Mouse (Mus musculus) testis, adult 2 months (tissue): ENCODE measurements around the gene Gm3409. TPM values are rescaled to one million over a fixed set of nuclear protein-coding genes. Genes with fewer than 3 reads are reported as not detected.
A peak's percentile ranks its signal among the peaks of the same experiment; 100 is the strongest.
"Not testable (repeated sequence)": the region's sequence is repeated elsewhere in the genome, so short reads cannot be mapped to it uniquely, and the experiment has no call there.

Source experiments
- H3K27ac ChIP-seq: fragments of 200-500 bp; 2 replicates; pipeline ENCODE4 v1.5.1; 2012; ENCODE audit warnings: low read depth, low read length; ENCODE audit not compliant: control insufficient read depth, insufficient read depth
- H3K27me3 ChIP-seq: fragments of 200-500 bp; 2 replicates; pipeline ENCODE4 v1.6.1; 2012; ENCODE audit warnings: mild to moderate bottlenecking, low read length, moderate library complexity; ENCODE audit not compliant: control insufficient read depth, insufficient read depth
- H3K36me3 ChIP-seq: fragments of 200-500 bp; 2 replicates; pipeline ENCODE4 v1.6.1; 2012; ENCODE audit warnings: mild to moderate bottlenecking, low read length; ENCODE audit not compliant: control insufficient read depth, insufficient read depth
- H3K4me1 ChIP-seq: fragments of 200-500 bp; 2 replicates; pipeline ENCODE4 v1.6.1; 2012; ENCODE audit warnings: low read length; ENCODE audit not compliant: control insufficient read depth, insufficient read depth
- H3K4me3 ChIP-seq: fragments of 200-500 bp; 2 replicates; pipeline ENCODE4 v1.5.1; 2012; ENCODE audit warnings: low read depth, mild to moderate bottlenecking, low read length, moderate library complexity, mixed read lengths; ENCODE audit not compliant: control insufficient read depth
- CTCF ChIP-seq: fragments of 200-500 bp; IDR thresholded peaks from 2 replicates; pipeline ENCODE4 v1.5.1; 2012; ENCODE audit warnings: low read depth, mild to moderate bottlenecking, inconsistent platforms, low read length, moderate library complexity; ENCODE audit not compliant: control insufficient read depth, insufficient read depth, insufficient replicate concordance
- POLR2A ChIP-seq: fragments of 200-500 bp; IDR thresholded peaks from 2 replicates; pipeline ENCODE4 v1.6.1; 2012; ENCODE audit warnings: low read depth, mild to moderate bottlenecking, inconsistent platforms, low read length, moderate library complexity; ENCODE audit not compliant: control insufficient read depth
- polyA plus RNA-seq: library from polyadenylated mRNA; depleted of rRNA; stranded (reverse); fragments of >200 nt; gene quantifications from 2 replicates; pipeline ENCODE4 v1.2.3, GENCODE M21; 2012; rRNA removed

The Gm3409 gene
- polyA plus RNA-seq, 1 experiment = 25.7 TPM

DNA sequence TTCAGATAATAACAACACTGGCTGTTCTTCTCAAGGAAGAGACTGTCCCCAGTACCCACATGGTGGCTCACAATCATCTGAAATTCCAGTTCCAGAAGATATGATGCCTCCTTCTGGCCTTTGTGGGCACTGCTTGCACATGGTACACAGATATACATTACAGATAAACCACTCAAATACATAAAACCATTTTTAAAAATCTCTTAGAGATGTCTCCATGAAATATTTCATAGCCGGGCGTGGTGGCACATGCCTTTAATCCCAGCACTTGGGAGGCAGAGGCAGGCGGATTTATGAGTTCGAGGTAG lies 35.2 kb downstream of the Gm3409 start:
- not testable (repeated sequence) for H3K27me3 ChIP-seq, H3K27ac ChIP-seq, H3K36me3 ChIP-seq, H3K4me1 ChIP-seq, H3K4me3 ChIP-seq

DNA sequence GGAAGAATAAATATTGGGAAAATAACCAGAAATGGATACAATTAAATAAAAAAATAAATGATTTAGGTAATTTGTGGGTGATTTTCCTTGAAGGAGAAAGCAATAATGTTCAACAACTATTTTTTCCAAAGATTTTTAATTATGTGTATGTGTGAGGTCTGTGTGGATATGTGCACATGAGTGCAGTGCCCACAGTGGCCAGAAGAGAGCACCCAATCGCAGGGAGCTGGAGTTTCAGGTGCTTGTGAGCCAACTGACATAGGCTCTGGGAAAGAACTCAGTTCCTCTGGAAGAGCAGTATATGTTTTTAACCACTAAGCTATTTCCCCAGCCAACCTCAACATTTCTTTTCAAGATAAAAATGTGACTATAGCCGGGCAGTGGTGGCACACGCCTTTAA lies 39.2 kb downstream of the Gm3409 start:
- Histone ChIP-seq H3K36me3 (no peaks in the 10 kb centered on the region), H3K4me1 (no peaks in the 10 kb centered on the region), H3K27me3 (no peaks in the 10 kb centered on the region), H3K27ac (no peak overlapping the region), H3K4me3 (no peak overlapping the region)
- no peak for TF ChIP-seq POLR2A
- no peak; the same call in 1 of the 2 replicates for TF ChIP-seq CTCF

GRCm38 (mm10) chr5:146584156-146584477 lies 46.7 kb downstream of the Gm3409 start:
- H3K4me1 ChIP-seq = peaks cover 13% of the 10 kb centered on the region
- H3K27me3 ChIP-seq = peaks cover 2% of the 10 kb centered on the region
- H3K4me3 ChIP-seq = no peak overlapping the region
- no peak overlapping the region for H3K27ac ChIP-seq
- no peak for TF ChIP-seq POLR2A
- TF ChIP-seq CTCF = no peak
- H3K36me3 ChIP-seq = no peaks in the 10 kb centered on the region

DNA sequence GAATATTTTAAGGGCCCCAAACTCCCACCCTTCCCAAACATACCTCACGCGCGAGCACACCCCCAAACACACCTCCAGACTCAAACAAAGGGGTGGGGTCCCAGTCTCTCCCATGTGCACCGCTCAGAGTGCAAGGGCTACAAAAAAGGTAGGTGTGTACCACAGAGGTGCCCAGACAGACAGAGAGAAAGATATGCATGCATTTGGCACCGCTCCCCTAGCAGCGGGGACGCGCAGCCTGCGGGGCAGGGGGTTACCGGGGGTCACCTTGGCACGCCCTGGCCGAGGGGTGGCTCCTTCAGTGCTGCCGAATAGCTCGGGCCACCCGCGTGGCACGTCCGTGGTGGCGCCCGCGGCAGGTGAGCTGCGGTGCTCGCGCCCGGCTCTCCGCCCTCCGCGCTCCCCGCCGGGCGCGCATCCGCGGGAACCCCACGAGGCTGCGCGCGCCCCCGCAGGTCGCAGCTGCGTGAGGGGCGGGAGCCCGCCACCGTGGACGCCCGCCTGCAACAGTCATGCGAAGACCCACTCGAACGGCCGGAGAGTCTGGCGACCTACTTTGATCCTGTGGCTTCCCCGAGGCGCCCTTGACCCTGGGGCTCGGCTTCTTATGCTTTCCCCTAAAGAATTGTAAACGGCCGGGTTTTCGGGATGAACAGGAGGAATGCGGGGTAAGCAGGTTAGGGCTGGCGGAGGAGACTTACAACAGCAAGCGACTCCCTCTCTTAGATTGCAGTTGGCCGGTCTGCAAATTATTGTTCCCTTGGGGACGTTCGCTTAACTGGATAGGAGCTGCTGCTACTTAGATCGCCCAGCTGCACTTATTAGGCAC lies 47.2 kb downstream of the Gm3409 start, which contains the start of gene Gpr12:
Gene Gpr12, minus strand, starts transcription at position 762 of the 829 bp plus-strand sequence.
- Histone ChIP-seq H3K4me1 (peaks cover 13% of the 10 kb centered on the region), H3K27ac (no peak within 1 kb of the TSS), H3K36me3 (no peaks in the 10 kb centered on the region), H3K27me3 (peaks cover 2% of the 10 kb centered on the region), H3K4me3 (peak within 1 kb of the TSS; percentile 56)
- TF ChIP-seq CTCF (no peak), POLR2A (no peak)

- Histone ChIP-seq H3K4me3 (peak overlapping the region; percentile 56), H3K27me3 (peaks cover 2% of the 10 kb centered on the region), H3K36me3 (no peaks in the 10 kb centered on the region), H3K4me1 (peaks cover 13% of the 10 kb centered on the region), H3K27ac (no peak overlapping the region)
- TF ChIP-seq POLR2A (no peak), CTCF (no peak)
These were observed 47.8 kb downstream of the Gm3409 start for GRCm38 (mm10) chr5:146585307-146585651.

- no peak for TF ChIP-seq POLR2A
- peak; percentile 34; the same call in 1 of the 2 replicates for TF ChIP-seq CTCF
- no peak overlapping the region for H3K4me3 ChIP-seq
- H3K36me3 ChIP-seq = no peaks in the 10 kb centered on the region
- H3K27ac ChIP-seq = no peak overlapping the region
- peaks cover 13% of the 10 kb centered on the region for H3K4me1 ChIP-seq
- peaks cover 2% of the 10 kb centered on the region for H3K27me3 ChIP-seq
These were observed 49.1 kb downstream of the Gm3409 start for GRCm38 (mm10) chr5:146586357-146587070.

Other genes with a start within 250 kb of the Gm3409 start
- gene Wasf3, start 152.7 kb upstream of the Gm3409 start, polyA plus RNA-seq = 5.0 and 5.3 TPM in 2 replicates
- 14.2 and 14.7 TPM in 2 replicates for gene Gm6408, start 55.7 kb upstream of the Gm3409 start, polyA plus RNA-seq
- 54.1 and 57.5 TPM in 2 replicates for gene Gm6370, start 46.3 kb upstream of the Gm3409 start, polyA plus RNA-seq
- 35.5 and 37.4 TPM in 2 replicates for gene 4930449I24Rik, start 35.2 kb upstream of the Gm3409 start, polyA plus RNA-seq
- gene Gm3402, start 23.5 kb upstream of the Gm3409 start, polyA plus RNA-seq = 43.3 and 48.5 TPM in 2 replicates
- 30.0 and 34.6 TPM in 2 replicates for gene Gm3404, start 11.8 kb upstream of the Gm3409 start, polyA plus RNA-seq
- gene Gm3415, start 18.5 kb downstream of the Gm3409 start, polyA plus RNA-seq = 40.1 and 52.1 TPM in 2 replicates
- gene Gpr12, start 47.6 kb downstream of the Gm3409 start, polyA plus RNA-seq = not detected in 2 replicates